Mouse (Mus musculus) liver, adult 2 months (tissue): ENCODE measurements around the gene Mrps18b. TPM values are rescaled to one million over a fixed set of nuclear protein-coding genes. Genes with fewer than 3 reads are reported as not detected.
A peak's percentile ranks its signal among the peaks of the same experiment; 100 is the strongest.
"Not testable (repeated sequence)": the region's sequence is repeated elsewhere in the genome, so short reads cannot be mapped to it uniquely, and the experiment has no call there.

Experiments used
- DNase-seq: peaks from one replicate; pipeline ENCODE4 v3.0.0-alpha.2; 2011; ENCODE audit warnings: low read depth, low spot score; ENCODE audit errors: extremely low read depth
- H3K27ac ChIP-seq: fragments of 200-500 bp; replicated peaks from 2 replicates; pipeline ENCODE4 v1.5.1; 2012; ENCODE audit warnings: low read depth, mild to moderate bottlenecking, control low read depth, inconsistent platforms, low read length; ENCODE audit not compliant: insufficient read depth
- H3K27me3 ChIP-seq: fragments of 200-500 bp; 2 replicates; pipeline ENCODE4 v1.6.1; 2012; ENCODE audit warnings: mild to moderate bottlenecking, moderate library complexity, low read length, inconsistent platforms; ENCODE audit not compliant: control insufficient read depth, insufficient read depth
- H3K36me3 ChIP-seq: fragments of 200-500 bp; 2 replicates; pipeline ENCODE4 v1.6.1; 2012; ENCODE audit warnings: low read length, inconsistent platforms; ENCODE audit not compliant: control insufficient read depth, insufficient read depth
- H3K4me1 ChIP-seq: fragments of 200-500 bp; 2 replicates; pipeline ENCODE4 v1.6.1; 2011; ENCODE audit warnings: low read length; ENCODE audit not compliant: control insufficient read depth, insufficient read depth
- H3K4me3 ChIP-seq: fragments of 200-500 bp; 2 replicates; pipeline ENCODE4 v1.5.1; 2011; ENCODE audit warnings: low read depth, mild to moderate bottlenecking, control low read depth, low read length, moderate library complexity; ENCODE audit not compliant: insufficient read depth
- H3K79me2 ChIP-seq: fragments of 200-500 bp; 2 replicates; pipeline ENCODE4 v1.6.1; 2012; ENCODE audit warnings: inconsistent platforms, mild to moderate bottlenecking, low read length, moderate library complexity; ENCODE audit not compliant: control insufficient read depth, insufficient read depth
- H3K9ac ChIP-seq: fragments of 200-500 bp; 2 replicates; pipeline ENCODE4 v1.6.1; 2012; ENCODE audit warnings: low read depth, mild to moderate bottlenecking, control low read depth, inconsistent platforms, low read length
- CTCF ChIP-seq: fragments of 200-500 bp; IDR thresholded peaks from 2 replicates; pipeline ENCODE4 v1.5.1; 2011; ENCODE audit warnings: low read depth, low read length, control low read depth
- POLR2A ChIP-seq: fragments of 200-500 bp; IDR thresholded peaks from 2 replicates; pipeline ENCODE4 v1.6.1; 2011; ENCODE audit warnings: low read length, control low read depth; ENCODE audit not compliant: insufficient read depth; ENCODE audit errors: extremely low read depth
- WGBS: fragments of 180-500 bp; shearing (Covaris S2); methylation state at CpG from one replicate; pipeline ENCODE4 v1.1.7; 2018; 5-methylcytosine and 5-hydroxymethylcytosine counted together
- polyA plus RNA-seq: library from polyadenylated mRNA; depleted of rRNA; stranded (reverse); fragments of >200 nt; gene quantifications from 2 replicates; pipeline ENCODE4 v1.2.3, GENCODE M21; 2012
- total RNA-seq: library from RNA; depleted of rRNA; stranded (reverse); fragments of >200 nt; gene quantifications from 2 replicates; pipeline ENCODE4 v1.2.3, GENCODE M21; 2014

The Mrps18b gene
- total and polyA plus RNA-seq, 2 experiments: 41.1 to 106 TPM

DNA sequence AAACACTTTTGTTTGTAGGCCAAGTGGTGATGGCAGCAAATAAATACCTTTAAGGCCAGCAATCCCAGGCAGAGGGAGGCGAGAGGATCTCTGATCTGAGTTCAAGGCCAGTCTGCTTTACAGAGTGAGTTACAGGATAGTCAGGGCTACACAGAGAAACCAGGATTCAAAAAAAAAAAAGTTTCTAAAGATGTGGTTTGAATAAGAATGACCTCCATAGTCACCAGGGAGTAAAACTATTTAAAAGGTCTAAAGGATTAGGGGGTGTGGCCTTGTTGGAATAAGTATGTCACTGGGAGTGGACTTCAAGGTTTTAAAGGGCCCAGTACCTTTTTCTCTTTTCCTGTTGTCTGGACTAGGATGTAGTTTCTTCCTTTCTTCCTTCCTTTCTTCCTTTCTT lies 23.8 kb upstream of the Mrps18b start:
- no peaks in the 10 kb centered on the region for H3K79me2 ChIP-seq
- no peaks in the 10 kb centered on the region for H3K4me1 ChIP-seq
- H3K9ac ChIP-seq: no peak overlapping the region
- no peak overlapping the region for H3K4me3 ChIP-seq
- H3K27me3 ChIP-seq: no peaks in the 10 kb centered on the region
- H3K27ac ChIP-seq: no peak overlapping the region
- 63% methylated on average over 1 of the region's 1 CpGs for WGBS
- TF ChIP-seq POLR2A: no peak
- no peak for TF ChIP-seq CTCF
- no peaks in the 10 kb centered on the region for H3K36me3 ChIP-seq
- no peak for DNase-seq

DNA sequence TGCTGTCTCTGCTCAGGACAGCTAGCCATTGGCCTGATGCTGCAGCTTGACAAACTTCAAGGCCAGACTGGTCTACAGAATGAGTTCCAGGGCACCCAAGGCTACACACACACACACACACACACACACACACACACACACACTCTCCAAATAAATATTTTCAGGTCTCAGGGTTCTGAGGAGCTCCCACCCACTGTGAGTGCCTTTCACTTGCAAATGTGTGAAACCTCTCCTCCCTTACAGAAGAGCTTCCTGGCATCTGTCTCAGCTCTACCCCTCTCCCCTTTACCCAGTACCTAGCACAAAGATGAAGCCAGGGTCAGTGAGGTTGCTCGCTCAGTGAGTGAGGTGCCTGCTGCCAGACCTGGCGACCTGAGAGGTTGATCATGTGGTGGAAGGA lies 22.9 kb upstream of the Mrps18b start:
- H3K36me3 ChIP-seq: no peaks in the 10 kb centered on the region
- no peak overlapping the region for H3K27ac ChIP-seq
- TF ChIP-seq POLR2A (no peak), CTCF (no peak)
- no peak overlapping the region for H3K9ac ChIP-seq
- no peaks in the 10 kb centered on the region for H3K27me3 ChIP-seq
- DNase-seq: no peak
- 66% methylated on average over 2 of the region's 2 CpGs for WGBS
- H3K4me1 ChIP-seq: no peaks in the 10 kb centered on the region
- H3K4me3 ChIP-seq: no peak overlapping the region
- no peaks in the 10 kb centered on the region for H3K79me2 ChIP-seq

DNA sequence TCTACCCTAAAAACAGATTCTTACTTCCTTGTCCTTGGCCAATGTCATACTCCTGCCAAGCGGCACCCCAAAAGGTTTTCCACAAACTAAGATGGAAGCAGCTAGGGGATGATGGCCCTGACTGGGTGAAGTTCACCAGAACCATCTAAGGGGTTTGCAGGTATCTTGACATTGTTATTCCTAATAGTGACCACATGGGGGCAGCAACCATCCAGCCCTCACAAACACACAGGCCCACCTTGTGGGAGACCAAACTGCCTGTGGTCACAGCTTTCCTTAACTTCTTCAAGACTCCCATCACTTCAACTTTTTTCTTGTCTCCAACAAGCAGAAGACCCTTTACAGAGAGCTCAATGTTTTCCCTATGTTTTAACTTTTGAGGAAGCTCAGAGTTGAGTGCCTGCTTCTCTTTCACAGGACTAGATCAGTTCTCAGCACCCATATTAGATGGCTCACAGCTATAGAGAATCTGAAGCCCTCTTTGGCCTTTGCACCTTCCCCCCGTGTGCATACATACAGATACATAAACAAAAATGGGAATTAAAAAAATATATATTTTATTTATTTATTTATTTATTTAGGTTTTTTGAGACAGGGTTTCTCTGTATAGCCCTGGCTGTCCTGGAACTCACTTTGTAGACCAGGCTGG lies 21.6 kb upstream of the Mrps18b start:
- H3K36me3 ChIP-seq: no peaks in the 10 kb centered on the region
- WGBS: 18% methylated on average over 2 of the region's 2 CpGs
- H3K4me1 ChIP-seq: no peaks in the 10 kb centered on the region
- DNase-seq: peak; percentile 57
- H3K9ac ChIP-seq: no peak overlapping the region
- H3K4me3 ChIP-seq: no peak overlapping the region
- H3K79me2 ChIP-seq: no peaks in the 10 kb centered on the region
- H3K27ac ChIP-seq: no peak overlapping the region
- no peak for TF ChIP-seq POLR2A
- TF ChIP-seq CTCF: peak; percentile 88
- no peaks in the 10 kb centered on the region for H3K27me3 ChIP-seq

DNA sequence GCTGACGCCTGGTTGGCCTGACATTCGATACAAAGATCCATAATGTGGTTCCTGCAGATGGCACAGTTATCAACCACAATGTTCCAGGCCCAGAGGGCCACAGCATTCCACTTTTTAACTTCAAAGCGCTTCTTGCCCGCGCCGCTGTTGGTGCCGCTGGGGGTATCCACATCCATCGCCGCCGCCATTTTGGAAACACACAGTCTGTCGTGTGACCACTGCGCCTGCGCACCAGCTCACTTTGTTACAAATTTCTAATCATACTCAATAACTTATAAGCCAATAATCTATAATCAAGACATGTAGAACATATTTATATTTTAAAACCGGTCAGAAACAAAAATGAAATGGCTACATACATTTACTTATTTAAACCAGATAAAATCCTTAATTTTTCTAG lies 19.6 kb upstream of the Mrps18b start:
- WGBS: 86% methylated on average over 14 of the region's 14 CpGs
- H3K79me2 ChIP-seq, H3K36me3 ChIP-seq, H3K4me3 ChIP-seq, DNase-seq, H3K27ac ChIP-seq, H3K9ac ChIP-seq, H3K27me3 ChIP-seq, H3K4me1 ChIP-seq: not testable (repeated sequence)

DNA sequence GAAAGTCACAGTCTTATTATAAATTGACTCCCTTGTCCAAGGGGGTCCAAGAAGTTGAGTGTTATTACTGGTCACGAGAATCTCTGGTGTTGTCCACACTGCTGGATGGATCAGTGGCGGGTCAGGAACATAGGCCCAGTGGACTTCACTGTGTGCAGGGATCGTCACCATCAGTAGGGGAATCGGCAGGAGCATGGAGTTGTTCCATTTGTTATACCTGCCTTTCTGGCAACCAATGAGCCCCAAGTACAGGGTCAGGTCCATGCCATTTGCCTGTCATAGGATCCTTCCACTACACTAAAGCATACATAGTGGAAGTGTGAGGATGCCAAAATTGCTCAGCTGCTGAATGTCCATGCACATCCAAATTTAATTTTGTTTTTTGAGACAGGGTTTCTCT lies 16.4 kb upstream of the Mrps18b start:
- Histone ChIP-seq H3K4me3 (no peak overlapping the region), H3K36me3 (peaks cover 25% of the 10 kb centered on the region), H3K27me3 (no peaks in the 10 kb centered on the region), H3K79me2 (no peaks in the 10 kb centered on the region), H3K27ac (no peak overlapping the region), H3K4me1 (no peaks in the 10 kb centered on the region), H3K9ac (no peak overlapping the region)
- WGBS: 80% methylated on average over 4 of the region's 4 CpGs
- DNase-seq: peak; percentile 41
- no peak for TF ChIP-seq CTCF
- TF ChIP-seq POLR2A: no peak

DNA sequence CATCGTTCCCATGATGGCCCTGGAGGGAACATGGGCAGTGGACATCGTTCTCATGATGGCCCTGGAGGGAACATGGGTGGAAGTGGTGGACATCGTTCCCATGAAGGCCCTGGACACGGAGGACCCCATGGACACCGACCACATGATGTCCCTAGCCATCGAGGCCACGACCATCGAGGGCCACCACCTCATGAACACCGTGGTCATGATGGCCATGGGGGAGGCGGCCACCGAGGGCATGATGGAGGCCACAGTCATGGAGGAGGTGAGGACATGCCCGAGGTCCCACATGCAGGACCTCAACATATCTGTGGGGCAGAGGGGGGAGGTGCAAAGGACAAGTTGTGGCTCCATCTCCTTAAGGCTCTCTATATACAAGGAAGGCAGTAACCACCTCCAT lies 14.4 kb upstream of the Mrps18b start:
- no peak overlapping the region for H3K9ac ChIP-seq
- H3K27me3 ChIP-seq: no peaks in the 10 kb centered on the region
- DNase-seq: no peak
- 92% methylated on average over 12 of the region's 12 CpGs for WGBS
- no peak for TF ChIP-seq CTCF
- TF ChIP-seq POLR2A: no peak
- no peaks in the 10 kb centered on the region for H3K4me1 ChIP-seq
- H3K36me3 ChIP-seq: peaks cover 40% of the 10 kb centered on the region
- no peaks in the 10 kb centered on the region for H3K79me2 ChIP-seq
- no peak overlapping the region for H3K27ac ChIP-seq
- H3K4me3 ChIP-seq: no peak overlapping the region
